Mouse (Mus musculus) thymus, postnatal 36 days (tissue): ENCODE results near the gene Ap1ar.
"Not testable (repeated sequence)": the region's sequence is repeated elsewhere in the genome, so short reads cannot be mapped to it uniquely, and the experiment has no call there.

Experiments
- DNase-seq, 2 experiments: peaks; one replicate each; pipeline ENCODE4 v3.0.0; 2022; ENCODE audit warnings: mixed read lengths in 2 of 2

Ap1ar gene

GRCm38 (mm10) chr3:127791595-127792561, 45.4 kb downstream of the Ap1ar start:
- no peak for DNase-seq

DNA sequence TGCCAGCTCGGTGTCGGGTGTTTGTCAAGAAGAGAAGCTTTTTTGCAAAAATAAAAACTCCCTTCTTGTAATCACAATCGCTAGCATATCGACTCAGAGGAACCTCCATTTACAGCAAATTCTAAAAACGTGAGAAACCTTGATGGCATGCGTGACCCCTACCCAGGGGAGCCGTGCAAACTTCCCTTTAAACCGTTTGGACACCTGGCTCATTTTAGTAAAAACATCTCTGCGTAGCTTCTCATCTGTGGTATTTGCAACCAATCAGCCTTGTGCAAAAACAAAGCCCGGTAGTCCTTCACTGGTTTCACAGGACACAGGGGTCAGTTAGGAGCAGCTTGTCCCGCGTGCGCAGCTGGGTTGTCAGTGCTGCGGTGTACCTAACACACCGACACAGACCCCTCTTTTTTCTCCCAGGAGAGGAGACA, 46.3 kb downstream of the Ap1ar start:
- DNase-seq: peak in 1 of 2 experiments; percentile 9

- DNase-seq: peak; percentile 13 to 23
Observed at GRCm38 (mm10) chr3:127790234-127791055, 46.9 kb downstream of the Ap1ar start.

DNA sequence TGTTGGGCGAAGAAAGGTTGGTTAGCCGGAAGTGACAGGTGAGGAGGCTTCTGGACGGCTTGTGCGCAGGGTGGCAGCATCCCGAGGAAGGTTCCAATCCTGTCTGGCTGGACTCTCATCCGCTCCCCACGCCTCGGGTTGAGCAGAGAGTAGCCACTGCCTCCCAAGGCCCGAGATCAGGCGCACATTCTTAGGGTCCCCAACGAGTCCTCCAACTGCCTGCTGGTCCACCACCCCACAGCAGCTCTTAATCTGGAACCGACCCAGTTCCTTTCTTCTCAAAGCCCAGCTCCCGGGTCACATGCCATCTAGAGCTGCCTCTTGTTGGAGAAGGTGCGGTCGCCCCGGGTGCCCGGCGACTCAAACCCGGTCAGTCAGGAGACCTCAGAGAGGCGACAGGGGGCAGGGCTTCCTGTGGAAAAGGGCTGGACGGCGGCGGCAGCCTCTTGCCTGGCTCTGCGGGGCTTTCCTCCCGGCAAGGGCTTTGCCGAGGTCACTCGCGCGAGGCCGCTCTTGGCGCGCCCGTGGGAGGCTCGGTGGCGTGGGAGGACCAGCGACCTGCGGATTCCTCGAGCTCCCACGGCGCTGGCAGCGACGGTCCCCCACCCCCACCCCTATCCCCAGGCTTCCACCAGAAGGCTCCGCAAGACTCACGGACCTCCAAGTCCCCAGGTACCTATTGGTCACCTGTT, 47.7 kb downstream of the Ap1ar start, which contains the start of gene Tifa:
Tifa (plus strand) TSS at position 306 of the 692 bp plus-strand sequence.
- peak; percentile 35 to 46 for DNase-seq

DNA sequence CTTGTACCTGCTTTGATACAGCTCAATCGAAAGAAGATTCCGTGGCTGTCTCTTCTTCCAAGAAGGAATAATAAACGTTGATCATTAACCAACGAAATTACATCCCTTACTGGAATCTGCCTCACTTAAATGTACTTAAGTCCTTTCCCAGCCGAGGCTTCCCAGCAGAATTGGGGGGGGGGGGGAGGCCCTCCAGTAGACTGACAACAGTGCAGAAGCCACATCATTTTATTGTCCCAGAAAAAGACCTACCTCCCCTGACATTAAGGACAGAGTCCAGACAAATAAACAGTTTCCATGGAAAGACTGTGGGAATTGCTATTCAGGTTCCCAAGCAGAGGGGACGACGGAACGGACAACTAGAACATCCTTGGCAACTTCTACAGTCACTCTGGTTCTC, 48.4 kb downstream of the Ap1ar start:
- DNase-seq: no peak

DNA sequence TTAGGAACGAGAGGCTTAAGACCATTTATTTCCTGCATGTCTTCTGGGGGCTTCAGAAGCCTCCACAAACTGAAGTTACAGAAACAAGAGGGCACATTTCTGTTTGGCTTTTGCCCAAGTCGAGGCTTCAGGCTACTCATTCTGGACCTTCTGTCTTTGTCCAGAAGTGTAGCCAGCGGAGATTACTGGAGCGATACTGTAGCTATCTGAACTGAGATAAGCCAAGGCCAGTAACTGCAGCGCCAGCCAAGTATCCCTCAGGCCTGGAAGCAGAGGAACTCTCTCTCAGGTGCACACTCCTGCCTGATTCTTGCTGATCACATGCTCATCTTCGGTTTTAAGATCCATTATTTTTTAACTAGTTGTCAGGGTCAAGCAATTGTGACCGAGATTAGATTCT, 49.3 kb downstream of the Ap1ar start:
- DNase-seq: no peak

DNA sequence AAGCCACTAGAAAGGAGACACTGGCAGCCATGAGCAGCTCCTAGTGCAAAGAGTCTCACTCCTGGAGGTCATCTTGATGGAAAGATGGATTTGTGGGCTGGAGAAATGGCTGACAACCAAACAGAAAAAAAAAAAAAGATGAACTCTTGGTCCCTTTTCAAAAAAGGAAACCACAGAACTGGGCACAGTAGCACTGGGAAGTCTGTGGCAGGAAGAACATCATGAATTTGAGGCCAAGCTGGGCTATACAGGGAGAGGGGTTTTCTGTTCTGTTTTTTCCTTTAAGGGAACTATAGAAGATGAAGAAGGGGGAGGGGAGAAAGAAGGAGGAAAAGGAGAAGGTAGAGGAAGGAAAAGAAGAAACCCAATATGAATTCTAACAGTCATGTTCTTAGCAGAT, 50.3 kb downstream of the Ap1ar start:
- DNase-seq: no peak

DNA sequence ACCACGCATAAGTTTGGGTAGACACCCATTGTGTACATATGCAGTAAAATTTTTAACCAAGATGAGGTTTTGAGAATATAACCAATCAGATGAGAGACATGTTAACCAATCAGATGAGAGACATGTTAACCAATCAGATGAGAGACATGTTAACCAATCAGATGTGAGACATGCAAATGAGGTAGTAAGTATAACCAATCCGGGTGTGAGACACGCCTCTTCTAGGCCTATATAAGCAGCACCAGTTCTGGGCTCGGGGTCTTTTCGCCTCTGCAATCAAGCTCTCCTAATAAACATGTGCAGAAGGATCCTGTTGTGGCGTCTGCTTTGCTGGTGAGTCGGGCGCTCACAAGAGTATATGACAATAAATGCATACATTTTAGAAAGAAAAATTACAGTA, 53.6 kb downstream of the Ap1ar start:
- not testable (repeated sequence) for DNase-seq

GRCm38 (mm10) chr3:127782921-127783320, 54.4 kb downstream of the Ap1ar start:
- DNase-seq: no peak

DNA sequence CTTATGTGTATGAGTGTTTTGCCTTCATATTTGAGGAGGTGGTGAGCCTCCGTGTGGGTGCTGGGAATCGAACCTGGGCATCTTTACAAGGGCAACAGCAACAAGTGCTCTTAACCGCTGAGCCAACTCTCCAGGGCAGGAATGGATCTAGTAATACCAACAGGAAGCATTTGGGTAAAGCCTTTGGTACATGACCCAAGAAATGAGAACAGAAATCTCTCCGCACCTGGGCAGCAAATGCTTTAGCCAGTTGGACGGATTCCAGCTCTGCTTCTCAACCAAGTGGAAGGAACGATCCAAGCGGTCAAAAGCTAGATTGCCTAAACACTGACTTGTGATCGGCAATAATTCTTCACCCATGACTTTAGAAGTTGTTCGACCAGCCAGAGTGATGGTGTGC, 56.4 kb downstream of the Ap1ar start:
- DNase-seq: no peak

DNA sequence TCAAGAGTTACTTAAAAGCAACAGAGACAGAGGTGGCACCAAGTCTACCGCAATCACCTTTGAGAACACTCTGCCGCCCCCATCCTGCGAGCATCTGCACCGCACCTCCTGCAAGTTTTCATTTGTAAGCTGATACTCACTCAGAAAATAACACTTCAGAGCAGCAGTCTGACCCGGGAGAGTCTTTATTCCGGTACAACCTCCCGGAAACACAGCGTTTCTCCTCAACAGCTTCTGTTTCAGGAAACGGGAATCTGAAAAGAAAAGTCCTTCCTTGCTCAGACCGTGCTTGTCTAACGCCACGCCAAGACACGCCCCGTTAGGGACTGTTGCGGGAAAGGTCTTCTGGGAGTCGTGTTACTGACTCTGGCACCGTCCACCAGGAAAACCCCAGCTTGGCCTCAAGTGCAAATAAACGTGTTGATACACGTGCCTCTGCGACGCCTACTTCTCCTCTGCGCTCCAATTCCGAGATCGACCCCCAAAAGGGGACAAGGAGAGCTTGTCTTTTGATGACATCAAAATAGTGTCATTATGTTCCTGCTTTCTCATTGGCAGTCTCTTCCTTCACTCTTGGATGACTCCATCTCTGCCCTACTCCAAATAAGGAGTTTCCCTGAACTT, 57.2 kb downstream of the Ap1ar start, which contains the start of gene Alpk1:
Alpk1 (minus strand) TSS at position 507 of the 624 bp plus-strand sequence.
- peak; percentile 76 to 78 for DNase-seq

DNA sequence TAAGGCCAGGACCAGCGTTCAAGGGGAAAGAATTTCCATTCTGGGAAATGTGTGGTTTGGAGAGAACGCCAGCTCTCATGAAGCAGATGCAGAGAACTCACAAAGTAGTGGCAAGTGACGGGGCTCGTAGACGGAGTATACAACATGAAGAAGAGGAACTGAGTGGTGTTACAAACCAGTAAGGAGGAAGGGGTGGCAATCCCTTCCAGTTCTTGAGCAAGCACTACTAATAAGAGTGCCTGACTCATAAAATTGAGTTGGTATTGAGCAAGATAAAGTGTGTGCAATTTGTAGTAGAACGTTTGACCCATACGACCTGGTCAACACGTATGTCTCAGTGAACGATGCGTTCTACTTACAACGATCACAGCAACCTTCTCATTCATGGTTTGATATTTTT, 68.2 kb downstream of the Ap1ar start:
- no peak for DNase-seq

- no peak for DNase-seq
Observed at GRCm38 (mm10) chr3:127765971-127766370, 71.4 kb downstream of the Ap1ar start.

DNA sequence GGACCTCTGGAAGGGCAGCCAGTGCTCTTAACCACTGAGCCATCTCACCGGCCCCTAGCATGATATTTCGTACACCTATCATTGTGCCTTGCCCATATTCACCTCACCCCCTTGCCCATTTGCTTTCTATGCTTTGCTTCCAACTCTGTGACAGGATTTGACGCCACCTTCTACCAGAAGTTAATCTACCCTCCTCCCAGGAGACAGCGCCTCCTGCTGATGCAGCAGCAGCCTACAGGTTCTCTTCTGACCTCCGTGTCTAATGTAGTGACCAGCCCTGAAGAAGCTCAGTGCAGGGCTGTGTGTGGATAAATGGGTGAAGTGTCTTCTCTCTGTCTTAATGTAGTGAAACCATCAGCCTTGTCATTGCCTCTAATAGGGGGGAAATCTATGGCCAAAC, 72.8 kb downstream of the Ap1ar start:
- no peak for DNase-seq

DNA sequence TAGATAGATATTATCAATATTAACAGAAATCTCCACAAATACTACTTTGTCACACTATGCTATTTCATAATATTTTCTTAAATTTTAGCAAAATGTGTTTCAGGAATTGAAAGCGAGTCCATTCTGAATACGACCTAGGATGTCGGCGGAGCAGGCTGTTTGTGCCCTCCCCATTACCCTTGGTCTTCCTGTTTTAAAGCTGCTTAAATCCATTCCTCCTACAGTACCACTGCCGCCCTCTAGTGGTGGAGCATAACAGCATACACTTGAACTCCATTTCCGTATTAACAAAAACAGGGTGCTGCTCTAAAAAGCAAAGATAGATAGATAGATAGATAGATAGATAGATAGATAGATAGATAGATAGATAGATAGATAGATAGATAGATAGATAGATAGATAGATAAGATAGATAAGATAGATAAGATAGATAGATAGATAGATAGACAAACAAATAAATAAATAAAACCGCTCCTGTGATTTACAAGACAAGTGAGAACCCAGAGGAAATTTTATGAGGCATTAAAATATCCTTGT, 74.2 kb downstream of the Ap1ar start:
- peak; percentile 77 to 80 for DNase-seq

GRCm38 (mm10) chr3:127762403-127762802, 74.9 kb downstream of the Ap1ar start:
- no peak for DNase-seq

- no peak for DNase-seq
Observed at GRCm38 (mm10) chr3:127759212-127759611, 78.1 kb downstream of the Ap1ar start.

GRCm38 (mm10) chr3:127758806-127759205, 78.5 kb downstream of the Ap1ar start:
- no peak for DNase-seq

GRCm38 (mm10) chr3:127757886-127758301, 79.4 kb downstream of the Ap1ar start:
- DNase-seq: no peak
